Mouse (Mus musculus) midbrain, embryonic 10.5 days (tissue): ENCODE measurements around the gene 6030452D12Rik. TPM values are rescaled to one million over a fixed set of nuclear protein-coding genes. Genes with fewer than 3 reads are reported as not detected.

ENCODE experiments used
- DNase-seq: peaks from one replicate; pipeline ENCODE4 v3.0.0-alpha.2; 2017; ENCODE audit warnings: low spot score
- H3K27ac ChIP-seq: fragments of 300-500 bp; sonication (generic); replicated peaks from 2 replicates; pipeline ENCODE4 v1.5.1; 2016; ENCODE audit warnings: mild to moderate bottlenecking
- H3K27me3 ChIP-seq: fragments of 300-500 bp; sonication (generic); 2 replicates; pipeline ENCODE4 v1.6.1; 2016; ENCODE audit warnings: low read depth, mild to moderate bottlenecking; ENCODE audit not compliant: poor library complexity, severe bottlenecking
- H3K36me3 ChIP-seq: fragments of 300-500 bp; sonication (generic); 2 replicates; pipeline ENCODE4 v1.6.1; 2016; ENCODE audit warnings: mild to moderate bottlenecking, moderate library complexity
- H3K4me1 ChIP-seq: fragments of 300-500 bp; sonication (generic); 2 replicates; pipeline ENCODE4 v1.6.1; 2016
- H3K4me3 ChIP-seq: fragments of 300-500 bp; sonication (generic); 2 replicates; pipeline ENCODE4 v1.5.1; 2016; ENCODE audit warnings: mild to moderate bottlenecking, moderate library complexity
- H3K9me3 ChIP-seq: fragments of 300-500 bp; sonication (generic); replicated peaks from 2 replicates; pipeline ENCODE4 v1.6.1; 2016; ENCODE audit warnings: mild to moderate bottlenecking
- WGBS: fragments of 180-500 bp; shearing (Covaris S2); methylation state at CpG from one replicate; pipeline ENCODE4 v1.1.7; 2016; 5-methylcytosine and 5-hydroxymethylcytosine counted together
- polyA plus RNA-seq: library from polyadenylated mRNA; unstranded; fragments of >200 nt; fragmentation: Nextera tagmentation; extraction: Ambion mirVana; gene quantifications from 2 replicates; pipeline ENCODE4 v1.2.1, GENCODE M21; 2016

Gene 6030452D12Rik
- polyA plus RNA-seq, 1 experiment from 2014 or later = not detected

DNA sequence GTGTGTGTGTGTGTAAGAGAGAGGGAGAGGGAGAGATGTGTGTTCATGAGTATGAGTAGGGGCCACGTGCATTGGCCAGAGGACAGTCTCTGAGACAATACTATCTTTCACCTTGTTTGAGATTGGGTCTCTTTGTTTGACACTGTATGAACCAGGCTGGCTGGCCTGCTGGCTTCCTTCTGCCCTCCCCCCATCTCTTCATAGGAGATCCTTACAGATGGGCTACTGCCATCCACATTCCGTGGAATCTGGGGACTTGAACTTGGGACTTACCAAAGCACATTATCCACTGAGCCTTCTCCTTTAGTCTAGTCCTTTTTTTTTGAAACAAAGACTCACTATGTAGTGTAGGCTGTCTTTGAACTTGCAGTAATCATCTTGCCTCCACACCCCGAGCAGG lies 8.1 kb downstream of the 6030452D12Rik start:
- Histone ChIP-seq H3K4me1 (peaks cover 42% of the 10 kb centered on the region), H3K36me3 (no peaks in the 10 kb centered on the region), H3K4me3 (peak overlapping the region; percentile 58), H3K27me3 (peaks cover 84% of the 10 kb centered on the region), H3K27ac (peak overlapping the region; percentile 53; the same call in 1 of the 2 replicates), H3K9me3 (no peaks in the 10 kb centered on the region)
- WGBS = 27% methylated on average over 3 of the region's 3 CpGs
- DNase-seq = peak; percentile 23

DNA sequence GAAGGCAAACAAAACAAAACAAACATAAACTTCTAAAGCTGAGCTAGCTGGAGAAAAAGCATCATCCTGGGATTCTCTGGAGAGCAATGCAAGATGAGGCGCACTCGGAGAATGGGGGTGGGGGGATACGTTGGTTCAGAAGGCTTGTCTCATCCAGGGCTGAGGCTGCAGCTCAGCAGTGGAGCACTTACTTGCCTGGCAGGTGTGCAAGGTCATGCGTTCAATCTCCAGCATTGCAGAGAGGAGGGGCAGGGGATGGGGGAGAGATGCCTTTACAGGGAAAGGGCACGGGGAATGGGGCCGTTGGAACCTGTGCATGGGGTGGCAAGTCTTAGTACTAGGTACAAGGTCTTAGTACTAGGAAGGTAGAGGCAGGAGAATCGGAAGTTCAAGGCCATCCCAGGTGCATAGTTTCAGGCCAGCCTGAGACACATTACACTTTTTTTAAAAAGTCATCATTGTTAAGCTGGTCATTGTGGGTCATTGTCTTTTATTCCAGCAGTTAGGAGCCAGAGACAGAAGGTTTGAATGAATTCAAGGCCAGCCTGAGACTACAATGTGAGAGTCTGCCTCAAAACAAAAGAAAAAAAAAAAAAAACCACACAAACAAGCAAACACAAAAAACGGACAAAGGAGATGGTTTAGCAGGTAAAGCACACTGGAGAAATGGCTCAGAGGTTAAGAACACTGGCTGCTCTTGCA lies 8.9 kb downstream of the 6030452D12Rik start:
- DNase-seq = no peak

DNA sequence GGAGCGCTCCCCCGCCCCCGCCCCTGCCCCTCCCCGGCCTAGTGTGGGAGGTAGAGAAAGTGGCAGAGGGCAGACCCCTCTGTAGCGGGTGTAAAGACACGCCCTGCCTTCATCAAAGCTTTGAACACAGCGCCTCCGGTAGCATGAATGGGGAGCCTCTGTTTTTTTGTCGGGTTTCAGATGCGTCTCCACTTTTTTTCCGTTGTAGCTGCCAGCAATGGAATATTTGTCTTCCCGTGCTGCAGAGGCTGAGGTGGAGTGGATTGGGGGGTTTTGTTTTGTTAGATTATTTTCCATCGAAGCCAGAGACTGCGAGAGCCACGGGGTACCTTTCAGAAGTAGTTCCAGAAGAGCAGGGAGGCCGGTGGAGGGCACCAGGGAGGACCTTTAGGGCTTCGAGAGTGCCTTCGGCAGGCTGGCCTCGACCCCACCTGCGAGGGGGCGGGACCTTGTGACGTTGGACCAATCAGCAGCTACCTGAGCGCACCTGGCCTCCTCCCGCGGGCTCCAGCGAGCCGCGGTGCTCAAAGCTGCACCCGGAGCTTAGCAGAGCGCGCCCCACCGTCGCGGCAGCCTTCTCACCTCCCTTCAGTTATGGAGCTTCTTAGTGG lies 10.1 kb downstream of the 6030452D12Rik start, which contains the start of gene Cdh3:
TSS of gene Cdh3 (plus strand) at position 527 of the 611 bp plus-strand sequence.
- peaks cover 87% of the 10 kb centered on the region for H3K27me3 ChIP-seq
- H3K4me1 ChIP-seq = peaks cover 42% of the 10 kb centered on the region

More for the DNA sequence above, 8.9 kb downstream of the 6030452D12Rik start:
- no peak overlapping the region for H3K27ac ChIP-seq
- H3K27me3 ChIP-seq = peaks cover 91% of the 10 kb centered on the region
- H3K4me3 ChIP-seq = no peak overlapping the region
- no peaks in the 10 kb centered on the region for H3K36me3 ChIP-seq
- 41% methylated on average over 8 of the region's 8 CpGs for WGBS
- H3K9me3 ChIP-seq = no peaks in the 10 kb centered on the region
- H3K4me1 ChIP-seq = peaks cover 42% of the 10 kb centered on the region

DNA sequence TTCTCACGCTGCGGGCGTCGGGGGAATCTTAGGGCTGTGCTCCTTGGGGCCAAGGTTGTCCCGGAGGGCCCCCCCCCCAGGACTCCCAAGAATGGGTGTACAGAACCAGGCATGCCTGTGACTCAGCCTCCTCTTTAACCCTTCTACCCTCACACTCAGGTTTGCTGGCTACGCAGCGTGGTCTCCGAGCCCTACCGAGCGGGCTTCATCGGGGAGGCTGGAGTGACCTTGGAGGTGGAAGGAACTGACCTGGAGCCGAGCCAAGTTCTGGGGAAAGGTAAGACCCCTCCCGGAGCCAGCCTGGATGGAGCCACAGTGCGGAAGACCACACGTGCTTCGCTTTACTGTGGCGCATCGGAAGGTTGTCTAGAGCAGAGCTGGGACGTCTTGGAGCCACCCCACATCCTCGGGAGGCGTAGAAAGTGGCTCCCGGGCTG lies 10.8 kb downstream of the 6030452D12Rik start:
- Histone ChIP-seq H3K36me3 (no peaks in the 10 kb centered on the region), H3K27ac (peak overlapping the region; percentile 67), H3K27me3 (peaks cover 81% of the 10 kb centered on the region), H3K9me3 (no peaks in the 10 kb centered on the region), H3K4me3 (peak overlapping the region; percentile 59), H3K4me1 (peaks cover 42% of the 10 kb centered on the region)
- 2% methylated on average over 22 of the region's 22 CpGs for WGBS
- DNase-seq = no peak

More for the DNA sequence above, 10.1 kb downstream of the 6030452D12Rik start, which contains the start of gene Cdh3:
- WGBS = under 1% methylated on average over 34 of the region's 34 CpGs
- peak within 1 kb of the TSS; percentile 59 for H3K4me3 ChIP-seq
- peak; percentile 50 for DNase-seq
- H3K36me3 ChIP-seq = no peaks in the 10 kb centered on the region
- H3K9me3 ChIP-seq = no peaks in the 10 kb centered on the region
- H3K27ac ChIP-seq = peak within 1 kb of the TSS; percentile 67

DNA sequence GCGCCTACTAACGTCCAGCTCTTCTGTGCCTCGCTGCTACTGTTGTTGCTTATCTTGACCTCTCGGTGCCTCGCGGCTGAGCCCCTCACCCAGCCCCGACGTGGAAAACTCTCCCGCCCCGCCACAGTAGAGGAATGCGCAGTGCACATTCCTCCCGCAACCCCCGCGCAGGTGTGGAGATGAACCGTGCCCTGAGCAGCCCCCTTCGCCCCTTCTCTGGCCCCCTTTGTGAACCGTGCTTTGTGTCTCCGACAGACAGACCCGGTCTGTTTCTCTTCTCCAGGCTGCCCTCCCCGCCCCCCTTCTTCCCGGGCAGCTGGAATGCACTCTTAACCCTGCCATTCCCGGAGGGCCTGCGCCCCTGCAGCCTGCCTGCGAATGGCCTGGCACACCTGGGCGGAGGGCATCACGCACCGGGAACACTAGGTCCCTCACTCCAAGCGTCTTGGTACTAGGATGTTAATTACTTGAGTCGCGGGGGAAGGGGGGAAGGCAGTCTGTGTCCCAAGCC lies 11.3 kb downstream of the 6030452D12Rik start:
- no peaks in the 10 kb centered on the region for H3K9me3 ChIP-seq
- peak; percentile 63 for DNase-seq
- H3K4me3 ChIP-seq = peak overlapping the region; percentile 59
- peak overlapping the region; percentile 67 for H3K27ac ChIP-seq
- H3K4me1 ChIP-seq = peaks cover 42% of the 10 kb centered on the region
- H3K27me3 ChIP-seq = peaks cover 76% of the 10 kb centered on the region
- H3K36me3 ChIP-seq = no peaks in the 10 kb centered on the region
- WGBS = under 1% methylated on average over 30 of the region's 30 CpGs

DNA sequence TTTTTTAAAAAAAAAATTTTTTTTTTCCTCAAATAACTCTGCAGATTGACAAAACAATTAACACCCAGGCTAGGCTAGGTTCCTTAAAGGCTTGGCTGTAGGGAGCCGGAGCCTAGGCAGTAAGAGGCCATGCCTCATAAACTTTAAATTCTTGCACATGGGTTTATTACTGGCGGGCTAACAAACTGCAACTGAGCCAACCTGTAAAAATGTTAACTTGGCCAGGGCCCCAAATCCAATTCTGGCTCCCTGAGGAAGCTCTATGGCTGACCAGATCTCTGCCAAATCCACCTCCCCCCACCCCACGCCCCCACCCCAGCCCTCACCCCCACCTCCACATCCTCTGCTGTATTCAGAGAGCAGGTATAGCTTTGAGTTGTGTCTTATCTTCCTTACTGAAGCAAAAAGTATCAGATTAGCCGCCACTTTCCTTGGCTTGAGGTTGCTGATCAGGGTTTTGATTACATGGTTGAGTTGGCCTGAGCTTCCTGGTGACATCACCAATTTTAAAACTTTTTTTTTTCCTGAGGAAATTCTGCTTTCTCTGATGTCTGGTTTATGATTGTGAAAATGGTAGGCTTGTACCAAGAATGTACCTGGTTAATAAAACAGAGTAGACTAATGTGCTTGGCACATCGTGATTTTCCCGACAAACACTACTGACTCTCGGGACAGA lies 12.3 kb downstream of the 6030452D12Rik start:
- Histone ChIP-seq H3K4me1 (peaks cover 36% of the 10 kb centered on the region), H3K27ac (no peak overlapping the region), H3K9me3 (no peaks in the 10 kb centered on the region), H3K4me3 (no peak overlapping the region), H3K27me3 (peaks cover 66% of the 10 kb centered on the region), H3K36me3 (no peaks in the 10 kb centered on the region)
- DNase-seq = no peak
- WGBS = 67% methylated on average over 7 of the region's 7 CpGs

DNA sequence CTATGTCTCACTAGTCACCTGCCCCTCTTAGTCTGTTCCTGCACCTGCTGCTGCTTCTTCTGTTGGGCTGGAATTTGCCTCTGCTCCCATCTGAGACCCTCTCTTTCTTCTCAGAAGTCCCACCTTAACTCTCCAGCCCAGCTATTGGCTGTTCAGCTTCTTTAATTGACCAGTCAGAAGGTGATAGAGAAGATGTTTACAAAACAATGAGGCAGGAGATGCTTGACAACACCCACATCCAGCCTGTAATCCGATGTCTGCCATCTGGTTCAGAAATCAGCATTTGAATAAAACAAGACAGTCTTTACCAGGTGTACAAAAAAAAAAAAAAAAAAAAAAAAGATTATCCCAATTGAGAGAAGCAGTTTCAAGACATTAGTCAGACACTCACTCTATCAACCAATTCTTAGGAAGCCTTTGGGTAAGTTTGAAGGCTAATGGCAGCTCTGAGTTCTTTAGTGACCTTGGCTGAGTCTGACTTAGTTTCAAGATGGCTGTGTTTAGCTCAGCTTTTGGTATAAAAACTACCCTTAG lies 15.7 kb downstream of the 6030452D12Rik start:
- H3K27ac ChIP-seq = no peak overlapping the region
- H3K4me1 ChIP-seq = peaks cover 13% of the 10 kb centered on the region
- 25% methylated on average over 1 of the region's 1 CpGs for WGBS
- no peaks in the 10 kb centered on the region for H3K9me3 ChIP-seq
- peaks cover 32% of the 10 kb centered on the region for H3K27me3 ChIP-seq
- H3K4me3 ChIP-seq = no peak overlapping the region
- DNase-seq = no peak
- H3K36me3 ChIP-seq = no peaks in the 10 kb centered on the region

DNA sequence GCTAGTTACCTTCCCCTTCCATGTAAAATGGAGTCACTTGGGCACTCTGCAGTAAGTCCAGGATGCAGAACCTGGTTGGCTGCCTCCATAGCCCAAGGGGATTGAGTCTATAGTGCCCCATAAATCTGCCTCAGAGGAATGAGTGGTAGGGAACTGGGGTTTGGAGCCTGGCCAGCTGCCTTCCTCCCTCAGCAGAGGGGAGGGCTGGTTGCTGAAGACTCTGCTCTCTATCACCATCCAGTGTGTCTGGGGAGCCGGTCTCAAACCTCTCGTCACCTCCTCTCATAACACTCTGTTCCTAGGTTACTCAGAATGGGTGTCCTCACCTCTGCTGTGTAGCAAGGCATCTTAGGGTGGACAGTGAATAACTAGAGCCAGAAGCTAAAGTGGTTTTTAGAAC lies 16.3 kb downstream of the 6030452D12Rik start:
- Histone ChIP-seq H3K27me3 (peaks cover 26% of the 10 kb centered on the region), H3K4me3 (no peak overlapping the region), H3K9me3 (no peaks in the 10 kb centered on the region), H3K27ac (no peak overlapping the region), H3K36me3 (no peaks in the 10 kb centered on the region), H3K4me1 (peaks cover 7% of the 10 kb centered on the region)
- 91% methylated on average over 2 of the region's 2 CpGs for WGBS
- no peak for DNase-seq

DNA sequence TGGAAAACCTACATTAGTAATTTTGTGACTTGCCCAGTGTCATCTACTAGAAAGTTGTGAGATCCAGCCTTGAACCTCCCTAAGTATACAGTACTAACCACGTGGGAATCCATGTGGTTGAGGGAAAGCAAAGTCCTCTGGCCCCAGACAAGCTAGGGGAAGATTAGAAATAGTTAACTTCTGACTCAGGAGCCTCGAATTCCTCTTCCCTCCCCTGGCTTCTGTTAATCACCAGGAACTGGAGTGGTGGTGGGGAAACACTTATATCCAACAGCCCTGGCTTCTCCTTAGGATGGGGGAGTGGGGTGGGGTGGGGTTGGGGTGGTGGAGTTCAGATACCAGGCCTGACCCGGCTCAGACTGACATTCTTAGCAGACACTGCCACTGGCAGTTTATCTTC lies 18.4 kb downstream of the 6030452D12Rik start:
- H3K9me3 ChIP-seq = no peaks in the 10 kb centered on the region

DNA sequence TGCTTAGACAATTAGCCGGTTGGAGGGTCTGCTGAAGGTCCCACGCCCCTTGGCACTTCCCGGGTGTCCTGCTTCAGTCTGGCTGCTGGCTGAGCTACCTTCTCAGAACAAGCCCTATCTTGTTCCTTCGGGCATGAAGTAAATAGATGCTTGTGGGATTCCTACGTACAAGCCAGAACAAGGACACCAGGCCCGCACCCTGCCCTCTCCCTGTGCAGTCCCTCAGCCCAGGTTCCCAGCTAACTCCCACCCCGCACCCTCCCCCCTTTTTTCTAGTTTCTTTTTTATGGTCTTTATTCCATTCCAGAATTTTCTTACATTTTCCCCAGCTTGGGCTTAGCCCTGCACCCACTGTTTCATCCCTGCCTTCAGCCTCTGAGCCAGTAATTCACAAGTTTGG lies 20.3 kb downstream of the 6030452D12Rik start:
- 87% methylated on average over 7 of the region's 7 CpGs for WGBS
- Histone ChIP-seq H3K9me3 (no peaks in the 10 kb centered on the region), H3K4me3 (no peak overlapping the region), H3K4me1 (no peaks in the 10 kb centered on the region), H3K36me3 (no peaks in the 10 kb centered on the region), H3K27me3 (no peaks in the 10 kb centered on the region), H3K27ac (no peak overlapping the region)
- DNase-seq = no peak

More for the DNA sequence above, 18.4 kb downstream of the 6030452D12Rik start:
- Histone ChIP-seq H3K4me1 (no peaks in the 10 kb centered on the region), H3K27ac (no peak overlapping the region), H3K36me3 (no peaks in the 10 kb centered on the region), H3K27me3 (peaks cover 4% of the 10 kb centered on the region), H3K4me3 (no peak overlapping the region)
- 55% methylated on average over 3 of the region's 3 CpGs for WGBS
- no peak for DNase-seq

DNA sequence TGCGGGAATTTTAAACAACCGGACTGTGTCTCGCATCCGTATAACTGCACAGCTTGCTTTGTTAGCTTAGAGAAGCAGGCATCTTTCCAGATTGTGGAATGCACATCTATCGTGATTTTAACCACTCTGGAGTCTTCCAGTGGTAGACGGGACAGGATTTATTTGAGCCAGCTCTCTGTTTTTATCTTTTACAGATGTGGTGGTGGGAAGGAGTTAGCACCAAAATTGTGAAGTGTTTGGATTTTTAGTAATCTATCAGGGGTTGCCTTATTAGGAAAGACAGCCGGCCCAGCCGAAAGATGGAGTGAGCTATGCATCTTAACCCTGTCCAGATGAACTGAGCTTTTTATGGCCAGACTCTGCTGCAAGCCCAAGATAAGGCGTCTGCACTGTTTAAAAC lies 21.5 kb downstream of the 6030452D12Rik start:
- Histone ChIP-seq H3K9me3 (no peaks in the 10 kb centered on the region), H3K4me3 (no peak overlapping the region), H3K36me3 (no peaks in the 10 kb centered on the region), H3K27ac (no peak overlapping the region), H3K27me3 (no peaks in the 10 kb centered on the region), H3K4me1 (no peaks in the 10 kb centered on the region)
- WGBS = 79% methylated on average over 9 of the region's 9 CpGs
- DNase-seq = no peak

DNA sequence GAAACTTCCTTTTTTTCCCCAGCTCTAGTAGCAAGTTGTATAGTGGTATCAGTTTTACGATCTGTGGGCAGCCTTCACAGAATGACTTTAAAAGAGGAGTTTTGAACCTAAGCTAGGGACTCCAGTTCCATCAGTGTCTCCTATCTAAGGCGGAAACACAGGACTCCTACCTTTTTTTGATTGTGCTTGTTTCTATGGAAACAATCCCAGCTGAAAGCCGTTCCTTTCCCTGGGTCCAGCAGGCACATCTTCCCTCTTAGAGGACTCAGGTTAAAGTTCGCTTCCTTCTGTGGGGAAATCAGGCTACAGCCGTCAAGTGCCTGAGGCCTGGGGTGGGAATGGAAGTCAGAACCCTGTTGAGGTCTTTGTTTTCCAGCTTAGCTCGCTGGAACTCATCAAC lies 26.4 kb downstream of the 6030452D12Rik start:
- no peaks in the 10 kb centered on the region for H3K9me3 ChIP-seq
- no peak overlapping the region for H3K27ac ChIP-seq
- H3K4me3 ChIP-seq = no peak overlapping the region
- no peaks in the 10 kb centered on the region for H3K36me3 ChIP-seq
- 71% methylated on average over 6 of the region's 6 CpGs for WGBS
- no peaks in the 10 kb centered on the region for H3K27me3 ChIP-seq
- no peaks in the 10 kb centered on the region for H3K4me1 ChIP-seq
- no peak for DNase-seq
